Mouse (Mus musculus) Muller cell, postnatal 12 days (primary cell): ENCODE data around the gene Rbms1.

ENCODE experiments used
- DNase-seq: peaks from one replicate; pipeline ENCODE4 v3.0.0-alpha.2; 2015; ENCODE audit errors: inconsistent ontology term

Gene Rbms1

DNA sequence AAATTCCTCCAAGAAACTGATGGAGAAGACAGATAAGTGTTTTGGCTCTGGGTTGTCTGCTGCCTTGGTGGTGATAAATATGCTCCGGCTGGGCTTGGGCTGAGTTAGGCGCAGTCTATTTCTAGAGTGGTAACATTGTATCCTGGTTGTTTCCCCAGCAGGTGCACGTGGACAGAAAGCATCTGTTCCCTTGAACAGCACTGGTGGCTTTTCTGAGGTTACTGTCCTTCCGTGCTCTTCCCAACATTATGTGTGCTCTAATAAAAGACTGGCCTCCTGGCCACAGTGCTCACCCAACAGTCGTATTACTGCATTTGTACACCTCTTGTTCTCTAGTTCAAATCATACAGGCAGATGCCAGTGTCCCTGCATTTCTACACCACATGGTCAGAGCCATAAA, 250.1 kb downstream of the Rbms1 start:
- no peak for DNase-seq

DNA sequence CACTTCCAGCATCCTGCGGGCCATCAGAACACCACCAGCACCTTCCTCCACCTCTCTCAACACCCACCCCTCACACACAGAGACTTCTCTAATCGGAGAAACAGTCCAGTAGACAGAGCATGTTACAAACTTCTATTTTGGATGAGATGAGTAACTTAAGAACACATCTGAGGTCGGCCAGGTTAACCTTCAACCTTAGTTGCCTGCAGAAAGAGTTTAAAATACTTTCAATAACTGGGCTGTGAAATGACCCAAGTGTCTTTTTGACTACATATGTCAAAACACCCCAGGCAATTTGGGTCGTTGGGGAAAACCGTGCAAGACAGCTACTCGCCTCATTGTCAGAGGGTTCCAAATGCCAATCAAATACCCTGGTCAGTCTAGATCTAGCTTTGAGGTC, 250.5 kb downstream of the Rbms1 start:
- no peak for DNase-seq

GRCm38 (mm10) chr2:60711098-60711880, 251.7 kb downstream of the Rbms1 start:
- no peak for DNase-seq

DNA sequence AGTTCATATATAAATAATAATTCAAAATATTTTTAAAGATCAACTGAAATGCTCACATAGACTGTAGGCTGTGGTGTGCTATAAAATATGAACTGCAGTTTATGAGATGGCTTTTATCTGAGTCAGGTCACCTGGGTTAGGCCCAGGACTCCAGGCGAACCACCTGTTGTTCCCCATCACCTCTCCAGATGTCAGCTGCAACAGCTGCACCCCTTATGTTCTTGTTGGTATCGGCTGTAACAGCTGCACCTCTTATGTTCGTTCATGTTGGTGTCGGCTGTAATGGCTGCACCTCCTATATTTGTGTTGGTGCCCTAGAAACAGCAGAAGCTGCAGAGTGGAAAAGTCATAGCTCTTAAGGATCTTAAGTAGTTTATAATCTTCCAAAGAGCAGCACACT, 252.7 kb downstream of the Rbms1 start:
- no peak for DNase-seq

DNA sequence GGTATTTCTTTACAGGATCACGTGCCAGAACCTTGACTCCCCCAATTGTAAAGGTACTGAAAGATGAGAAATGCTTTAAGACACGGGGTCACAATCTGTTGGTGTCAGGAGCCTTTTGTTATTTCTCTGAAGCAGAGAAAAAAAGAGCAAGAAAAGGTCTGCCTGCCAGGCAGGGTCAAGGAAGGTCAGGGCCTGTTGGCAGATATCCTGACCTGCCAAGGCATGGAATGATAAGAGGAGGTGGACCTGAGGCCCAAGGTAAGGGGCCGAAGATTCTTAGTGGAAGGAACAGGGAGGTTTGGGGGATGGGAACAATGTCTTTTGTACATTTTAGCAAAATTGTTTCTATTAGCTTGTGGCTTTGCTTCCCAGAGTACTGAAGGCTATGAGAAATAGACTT, 254.3 kb downstream of the Rbms1 start:
- no peak for DNase-seq

- no peak for DNase-seq
These were observed 256.1 kb downstream of the Rbms1 start for GRCm38 (mm10) chr2:60706866-60707265.

DNA sequence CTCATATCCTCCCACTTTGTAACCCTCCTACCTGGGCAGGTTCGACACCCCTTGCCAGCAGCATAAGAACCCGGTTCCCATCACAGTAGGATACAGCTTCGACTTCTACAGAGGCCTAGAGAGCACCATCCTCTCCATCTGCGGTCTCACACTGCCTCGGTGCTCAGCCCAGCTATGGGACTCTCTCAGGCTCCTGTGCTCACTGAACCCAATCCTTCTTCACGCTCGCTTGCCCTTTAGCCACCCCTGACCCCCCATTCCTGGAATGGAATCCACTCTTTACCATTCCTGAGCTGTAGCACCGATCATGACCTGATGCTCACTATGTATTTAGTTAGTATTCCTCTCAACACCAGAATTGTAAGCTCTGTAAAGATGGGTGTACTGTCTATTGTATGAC, 257.6 kb downstream of the Rbms1 start:
- DNase-seq: no peak

DNA sequence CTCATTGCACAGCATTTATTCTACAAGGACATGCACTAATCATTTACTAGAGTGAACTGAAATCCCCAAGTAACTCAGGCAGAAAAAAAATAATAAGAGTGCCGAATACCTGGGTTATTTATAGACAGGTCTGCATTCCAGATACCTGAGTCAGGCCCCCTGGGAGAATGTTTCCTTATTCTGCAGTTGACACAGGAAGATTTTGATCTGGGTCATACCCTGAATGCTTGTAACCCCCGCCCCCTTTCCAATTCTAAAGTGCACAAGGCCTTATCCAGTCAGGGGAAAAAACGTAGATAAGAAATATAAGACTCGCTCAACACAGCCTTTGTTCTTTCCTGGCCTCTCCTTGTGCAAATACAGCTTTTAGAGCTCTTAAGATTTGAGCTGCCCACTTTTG, 259.7 kb downstream of the Rbms1 start:
- peak; percentile 51 for DNase-seq

DNA sequence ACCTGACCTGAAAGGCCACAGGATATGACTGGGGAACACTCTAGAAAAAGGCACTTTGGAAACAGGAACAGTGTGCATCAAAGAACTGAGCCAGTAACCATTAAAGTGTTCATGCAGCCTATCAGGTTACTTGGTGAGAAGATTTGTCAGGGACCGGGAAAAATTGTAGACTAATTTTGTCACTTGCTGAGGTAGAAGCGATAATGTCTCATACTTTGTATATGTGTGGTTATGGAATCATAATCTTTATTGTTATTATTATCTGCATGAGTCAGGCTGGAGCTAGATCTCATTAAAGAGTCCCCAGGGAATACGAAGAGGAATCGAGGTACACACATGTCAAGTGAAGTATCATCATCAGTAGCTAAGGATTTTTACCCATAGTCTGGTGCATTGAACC, 262.0 kb downstream of the Rbms1 start:
- no peak for DNase-seq
